In the genomic region with DNA sequence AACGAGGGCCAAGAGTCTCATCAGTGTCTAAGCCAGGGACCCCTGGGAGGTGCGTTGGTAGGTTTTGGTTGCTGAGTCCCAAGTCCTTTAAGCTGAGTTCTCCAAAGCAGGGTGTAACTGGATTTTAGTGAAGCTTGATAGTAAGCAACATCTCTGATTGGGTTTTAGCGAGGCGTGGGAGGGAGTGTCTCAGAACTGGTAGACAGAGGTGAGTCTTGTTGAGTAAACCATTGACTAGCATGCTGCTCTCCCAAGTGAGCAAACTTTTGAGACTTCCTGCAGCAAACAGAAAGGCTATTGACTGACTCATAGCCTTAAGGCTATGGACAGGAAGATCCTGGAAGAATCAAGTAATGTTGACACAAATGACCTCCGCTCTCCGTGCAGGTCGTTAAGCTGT, we compare ENCODE assay signal across 10 mouse cellular contexts.
DNase-seq lines count a peak whose midpoint lies in the region; ATAC-seq and TF ChIP-seq lines count a peak whose summit lies in the region.
"Had no signal": no experiment of that assay in that cellular context is flagged by ENCODE, and none has a peak within 500 bp of the region (broad histone marks: within the 10 kb centered on the region; RNA-seq: fewer than 3 reads in every experiment).

No protein-coding gene starts in this region.

- H3K9me3 ChIP-seq in lung, postnatal 0 days (ENCODE audit: low read length) = no peaks in the 10 kb centered on the region
- H3K9me3 ChIP-seq: hindbrain, embryonic 12.5 days had no signal

- H3K4me1 ChIP-seq in lung, postnatal 0 days (ENCODE audit: insufficient read depth, low read depth, low read length) = peaks cover 16% of the 10 kb centered on the region; the same call in 1 of the 2 replicates

- H3K27ac ChIP-seq in lung, postnatal 0 days (ENCODE audit: low read length) = peak overlapping the region; percentile 87
- H3K27ac ChIP-seq: hindbrain, embryonic 12.5 days had no signal

- H3K4me3 ChIP-seq in lung, postnatal 0 days (ENCODE audit: low read depth, low read length) = peak overlapping the region; percentile 37
- H3K4me3 ChIP-seq: erythroblast, embryonic 14.5 days; hindbrain, embryonic 12.5 days had no signal

- peak; percentile 21 for DNase-seq in embryo, embryonic 10 days (ENCODE audit: low spot score)
- no peak for DNase-seq in embryo, embryonic 9.5 days (ENCODE audit: extremely low spot score)
- peak; percentile 43 for DNase-seq in lung, postnatal 0 days (ENCODE audit: low spot score)
- DNase-seq in lung, postnatal 4 days = no peak
- DNase-seq in large intestine, adult 2 months (ENCODE audit: low read depth, low spot score) = peak; percentile 93
- peak; percentile 83 for DNase-seq in yolk sac, embryonic 10.5 days (ENCODE audit: low spot score)
- DNase-seq in left cerebral cortex, adult 8-10 months (ENCODE audit: low spot score in 2 of 2) = no peak

- 38% methylated on average over 7 of the region's 7 CpGs for WGBS in lung, postnatal 0 days
- WGBS in large intestine, adult 2 months = 32% methylated on average over 7 of the region's 7 CpGs

- peak overlapping the region; percentile 23; the same call in 1 of the 2 replicates for H3K9ac ChIP-seq in lung, postnatal 0 days (replicated peaks; ENCODE audit: low read depth)
- H3K9ac ChIP-seq: hindbrain, embryonic 12.5 days had no signal

- peak overlapping the region; percentile 60 for H3K4me2 ChIP-seq in lung, postnatal 0 days (replicated peaks; ENCODE audit: low read depth, low read length)

- no peaks in the 10 kb centered on the region for H3K36me3 ChIP-seq in lung, postnatal 0 days (ENCODE audit: insufficient read depth, low read length)
- H3K36me3 ChIP-seq: hindbrain, embryonic 12.5 days had no signal

- TF ChIP-seq CTCF in lung, postnatal 0 days (IDR thresholded peaks at IDR 0.05) = no peak

- H3K27me3 ChIP-seq in lung, postnatal 0 days (replicated peaks; ENCODE audit: insufficient read depth, low read length) = no peaks in the 10 kb centered on the region
- H3K27me3 ChIP-seq: hindbrain, embryonic 12.5 days had no signal

- TF ChIP-seq EP300 in lung, postnatal 0 days (IDR thresholded peaks at IDR 0.05) = no peak

- ATAC-seq in lung, postnatal 0 days = peak; percentile 23
- ATAC-seq in CD4-positive, CD25-positive, alpha-beta regulatory T cell, adult 4 months = no peak

Comparison
In these comparisons a context has a peak if more than half of its experiments do, and no peak if none do; other contexts are left out.
1. DNase-seq: peak in embryo, embryonic 10 days (single experiment), lung, postnatal 0 days (single experiment), large intestine, adult 2 months (single experiment) and yolk sac, embryonic 10.5 days (single experiment); none in embryo, embryonic 9.5 days (single experiment), lung, postnatal 4 days (0 of 2) and left cerebral cortex, adult 8-10 months (0 of 2).